Mouse (Mus musculus) kidney, postnatal 14 days (tissue): ENCODE measurements around the gene Spns3.

Experiments
- DNase-seq: peaks from one replicate; pipeline ENCODE4 v3.0.0; 2022; ENCODE audit warnings: mixed read lengths

Spns3 gene

DNA sequence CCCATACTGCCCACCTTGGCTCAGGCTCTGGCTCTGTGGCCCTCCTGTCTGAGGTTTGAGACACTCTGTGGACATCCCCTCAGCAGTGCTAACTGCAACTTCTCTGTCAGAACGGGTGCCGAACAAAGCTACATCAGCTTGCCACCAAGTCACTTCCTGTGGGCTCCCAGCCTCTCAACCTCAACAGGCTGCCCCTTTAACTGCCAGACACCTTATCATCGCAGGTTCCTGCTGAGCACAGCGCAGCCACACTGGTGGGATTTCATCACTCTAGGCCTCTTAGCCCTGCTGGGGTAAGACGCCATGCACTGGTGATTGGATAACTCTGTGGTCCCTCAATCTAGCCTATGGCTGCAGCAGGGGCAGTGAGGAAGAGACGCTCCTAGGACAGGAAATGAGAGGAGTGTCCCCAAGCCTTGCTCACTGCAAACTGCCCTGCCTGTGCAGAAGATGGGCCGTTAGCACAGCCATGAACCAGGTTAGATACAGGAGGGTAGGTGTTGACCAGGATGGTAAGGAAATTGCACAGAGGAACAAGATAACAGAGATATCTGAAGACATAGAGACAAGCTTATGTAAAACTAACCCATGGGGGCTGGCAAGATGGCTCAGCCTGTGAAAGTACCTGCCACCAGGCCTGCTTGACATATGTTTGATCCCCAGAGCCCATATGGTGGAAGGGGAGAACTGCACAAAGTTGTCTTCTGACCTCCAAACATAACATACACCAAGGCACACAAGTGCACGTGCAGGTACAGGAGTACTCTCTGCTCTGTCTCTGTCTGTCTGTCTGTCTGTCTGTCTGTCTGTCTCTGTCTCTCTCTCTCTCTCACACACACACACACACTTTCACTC, at the start of gene Spns3:
Gene Spns3 (minus strand): TSS at position 373 of the 855 bp plus-strand sequence.
- DNase-seq, result no peak

DNA sequence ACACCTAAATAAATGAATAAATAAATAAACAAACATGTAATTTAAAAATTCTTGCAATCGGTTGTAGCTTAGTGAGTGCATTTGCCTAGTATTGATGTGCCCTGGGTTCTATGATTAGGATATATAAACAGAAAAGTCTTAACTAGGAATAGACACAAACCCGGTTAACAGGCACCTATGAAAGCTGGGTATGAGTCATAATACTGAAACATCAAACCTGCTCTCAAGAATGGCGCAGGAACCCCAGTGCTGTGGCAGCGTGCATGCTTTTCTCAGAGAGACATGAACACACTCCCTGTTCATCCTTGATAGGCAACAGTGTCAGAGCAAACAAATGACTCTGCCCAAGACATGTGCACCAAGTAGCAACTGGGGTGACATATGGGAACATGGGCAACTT, 47.5 kb upstream of the Spns3 start:
- no peak for DNase-seq

DNA sequence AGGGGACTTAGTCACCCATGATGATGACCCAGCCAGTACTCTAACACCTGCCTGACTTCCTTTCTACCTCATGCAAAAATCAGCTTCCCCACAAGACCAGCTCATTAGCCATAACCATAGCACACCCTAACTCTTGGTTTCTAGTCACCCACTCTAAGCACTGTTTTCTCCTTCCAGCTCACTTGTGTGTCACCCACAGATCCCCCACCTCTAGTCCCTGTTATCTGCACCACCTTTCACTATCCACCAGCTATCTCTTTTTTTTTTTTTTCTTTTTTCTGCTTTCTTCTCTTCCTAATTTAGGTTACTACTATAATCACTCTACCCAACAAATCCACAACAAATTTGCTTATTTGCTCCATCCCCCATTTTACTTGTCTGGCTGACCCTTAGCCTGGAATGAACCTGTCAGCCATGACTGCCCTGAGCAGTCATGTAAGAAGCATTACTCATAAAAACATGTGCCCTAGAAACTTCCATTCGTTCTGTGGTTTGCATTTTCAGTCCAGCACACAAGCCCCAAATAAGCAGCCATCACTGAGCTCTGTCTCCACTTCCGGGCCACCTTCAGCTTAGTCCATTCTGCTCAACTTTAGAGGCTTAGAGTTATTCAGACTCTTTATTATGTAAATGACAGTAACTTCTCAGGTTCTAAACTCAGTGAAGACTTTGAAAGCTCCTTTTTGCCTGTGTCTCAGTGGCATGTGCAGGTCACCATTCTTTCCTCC, 44.9 kb upstream of the Spns3 start:
- no peak for DNase-seq

DNA sequence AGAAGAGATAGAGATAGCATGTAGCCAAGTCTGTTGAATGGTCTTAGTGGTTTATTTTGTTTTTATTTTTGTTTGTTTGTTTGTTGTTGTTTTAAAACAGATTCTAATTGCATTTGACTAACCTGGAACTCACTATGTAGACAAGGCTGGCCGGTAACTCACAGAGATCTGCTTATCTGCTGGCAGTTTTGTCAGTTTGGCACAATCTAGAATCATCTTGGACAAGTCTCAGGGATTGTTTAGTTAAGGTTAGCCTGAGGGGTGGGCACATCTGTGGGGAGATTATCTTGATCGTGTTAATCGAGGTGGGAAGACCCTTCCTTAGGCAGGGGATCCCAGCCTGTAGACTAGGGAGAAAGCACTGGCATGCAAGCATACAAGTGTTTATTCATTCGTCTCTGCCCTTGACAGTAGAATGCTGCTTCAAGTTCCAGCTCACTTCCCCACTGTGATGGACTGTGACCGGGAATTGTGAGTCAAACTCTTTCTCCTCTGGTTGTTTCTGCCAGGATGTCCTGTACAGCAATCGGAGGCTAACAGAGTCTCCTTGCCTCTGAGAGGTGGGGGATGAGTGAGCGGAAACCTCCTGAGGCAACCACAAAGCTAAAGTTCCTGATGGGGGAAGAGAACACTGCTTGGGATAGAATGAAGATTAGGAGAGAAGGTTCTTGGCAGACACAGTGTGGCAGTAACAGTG, 37.4 kb upstream of the Spns3 start:
- peak; percentile 48 for DNase-seq

DNA sequence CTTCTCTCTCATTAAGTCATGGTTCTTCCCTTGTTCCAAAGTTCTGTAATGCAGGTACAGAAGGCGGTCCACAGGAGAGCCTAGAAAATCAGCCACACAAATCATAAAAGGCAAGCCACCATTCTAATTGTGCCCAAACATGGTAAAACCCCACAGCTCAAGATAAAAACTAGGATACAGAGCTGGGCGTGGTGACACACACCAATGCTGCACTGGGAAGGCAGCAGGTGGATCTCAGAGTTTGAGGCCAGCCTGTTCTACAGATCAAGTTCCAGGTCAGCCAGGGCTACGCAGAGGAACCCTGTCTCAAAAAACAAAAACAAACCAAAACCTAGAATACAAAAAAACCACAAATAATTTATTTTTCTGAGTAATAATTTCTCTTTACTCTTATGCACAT, 36.3 kb upstream of the Spns3 start:
- no peak for DNase-seq

DNA sequence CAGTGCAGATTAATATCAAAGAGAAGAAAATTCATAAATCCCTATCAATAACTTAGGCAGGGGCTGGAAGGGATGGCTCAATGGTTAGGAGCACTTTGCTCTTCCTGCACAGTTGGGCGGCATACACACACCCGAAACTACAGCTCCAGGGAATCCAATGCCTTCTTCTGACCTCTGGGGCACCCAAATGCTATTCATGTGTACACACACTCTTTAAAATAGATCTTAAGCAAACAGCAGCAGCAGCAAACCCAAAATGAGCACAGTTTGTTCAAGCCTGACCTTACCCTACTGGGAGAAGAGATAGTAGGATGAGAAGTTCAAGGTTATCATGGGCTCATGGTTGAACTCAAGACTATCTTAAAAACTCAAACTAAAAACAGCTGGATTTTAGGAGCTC, 32.8 kb upstream of the Spns3 start:
- DNase-seq, result no peak

DNA sequence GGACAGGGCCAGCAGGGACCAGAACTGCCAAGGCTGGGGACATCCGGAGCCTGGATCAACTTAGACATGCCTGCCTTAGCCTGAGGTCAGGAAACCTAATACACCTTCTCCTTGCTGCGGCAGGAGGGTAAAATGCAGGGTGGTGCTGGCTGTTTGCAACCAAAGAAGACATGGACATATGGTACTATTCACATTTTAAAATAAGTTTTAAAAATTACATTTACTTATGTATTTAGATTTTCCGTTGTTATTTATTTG, 32.1 kb upstream of the Spns3 start:
- no peak for DNase-seq

DNA sequence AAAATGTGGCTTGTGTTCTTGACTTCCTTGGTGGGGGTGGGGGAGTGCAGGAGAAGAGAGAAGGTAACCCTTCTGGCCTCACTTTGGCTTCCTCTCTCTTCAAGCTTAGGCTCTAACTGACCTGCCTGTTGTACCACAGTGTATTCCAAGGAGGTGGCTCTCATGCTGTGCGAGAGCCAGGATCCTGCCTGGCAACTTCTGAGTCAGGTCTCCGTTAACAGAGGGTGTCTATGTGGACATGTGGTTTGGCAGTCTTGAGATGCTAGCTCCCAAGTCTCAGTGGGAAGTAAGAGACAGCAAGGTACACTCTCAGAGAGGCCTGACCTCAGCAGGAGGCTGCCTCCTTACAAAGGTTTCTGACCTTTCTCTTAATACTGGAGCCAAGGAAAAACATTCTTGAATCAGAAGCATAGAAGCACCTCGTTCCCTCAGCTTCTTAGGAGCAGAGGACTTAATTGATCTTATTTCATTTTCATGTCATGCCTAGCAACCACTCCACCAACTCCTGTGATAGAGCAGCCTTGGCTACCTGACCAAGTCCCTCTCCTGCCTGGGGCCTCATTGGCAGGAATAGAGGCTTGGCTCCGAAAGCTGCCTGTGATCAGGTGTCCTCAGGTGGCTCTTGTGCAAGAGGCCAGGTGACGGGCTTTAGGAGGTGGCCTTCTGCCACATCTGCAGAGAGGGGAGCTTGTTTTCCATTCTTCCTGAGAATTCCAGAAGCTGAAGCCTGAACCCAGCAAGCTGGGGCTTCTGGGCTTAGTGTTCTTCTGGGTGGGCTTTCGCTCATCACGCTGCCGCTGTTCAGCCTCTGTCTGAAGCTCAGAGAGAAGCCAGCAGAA, 31.5 kb upstream of the Spns3 start:
- no peak for DNase-seq

DNA sequence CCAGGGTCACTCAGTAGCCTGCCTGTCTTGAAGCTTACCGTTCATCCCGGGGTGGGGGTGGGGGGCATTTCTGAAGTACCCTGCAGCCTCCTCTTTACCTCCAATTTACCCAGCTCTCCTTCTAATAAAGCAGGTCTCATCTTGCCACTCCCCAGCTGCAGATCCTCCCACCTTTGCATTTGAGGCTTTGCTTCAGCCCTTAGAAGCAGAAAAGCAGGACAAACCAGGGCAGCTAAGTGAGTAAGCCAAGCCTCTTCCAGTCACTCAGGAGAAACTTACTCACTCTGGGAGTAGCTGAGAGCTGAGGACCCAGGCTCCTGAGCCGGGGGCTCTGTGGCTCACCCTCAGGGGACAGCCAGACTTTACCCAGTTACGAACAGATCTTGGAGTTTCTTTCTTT, 28.2 kb upstream of the Spns3 start:
- DNase-seq, result no peak

DNA sequence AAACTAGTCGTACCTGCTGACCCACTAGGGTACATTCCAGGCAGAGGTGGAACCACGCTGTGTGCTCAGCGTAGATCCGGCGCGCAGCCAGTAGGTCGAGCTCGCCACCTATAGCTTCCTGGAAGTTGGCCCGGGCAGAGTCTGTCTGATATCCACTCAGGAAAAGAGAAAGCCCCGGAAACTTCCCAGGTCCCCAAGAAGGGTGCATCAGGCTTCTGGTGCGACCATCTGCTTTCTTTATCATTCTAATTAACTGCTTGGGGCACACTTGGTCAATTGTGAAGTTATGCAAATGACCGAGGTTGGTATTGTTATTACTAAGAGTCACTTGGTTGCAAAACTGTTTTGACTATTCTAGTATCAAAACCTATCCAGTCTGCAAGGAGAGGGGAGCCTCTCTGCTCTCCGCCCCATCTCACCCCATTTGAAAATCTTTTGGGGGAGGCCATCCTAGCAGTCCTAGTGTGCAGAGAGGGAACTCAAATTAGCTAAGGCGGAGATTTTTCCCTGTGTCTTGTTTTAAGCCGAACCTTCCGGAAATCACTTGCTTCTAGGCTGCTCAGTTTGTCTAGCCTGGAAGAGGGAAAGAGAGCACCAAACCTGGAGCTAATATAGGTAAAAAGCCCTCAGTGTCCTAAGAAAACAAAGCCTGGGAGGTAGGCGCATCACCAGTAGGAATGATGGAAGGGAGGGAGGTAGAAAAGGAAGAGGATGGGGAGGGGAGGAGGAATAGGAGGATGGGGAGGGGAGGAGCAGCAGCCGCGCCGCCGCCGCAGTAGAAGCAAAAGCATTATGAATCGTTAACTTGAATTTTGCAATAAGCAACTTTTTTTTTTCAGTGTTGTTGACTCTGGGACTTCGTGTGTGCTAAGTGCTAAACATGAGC, 26.4 kb upstream of the Spns3 start:
- DNase-seq, result peak; percentile 22

DNA sequence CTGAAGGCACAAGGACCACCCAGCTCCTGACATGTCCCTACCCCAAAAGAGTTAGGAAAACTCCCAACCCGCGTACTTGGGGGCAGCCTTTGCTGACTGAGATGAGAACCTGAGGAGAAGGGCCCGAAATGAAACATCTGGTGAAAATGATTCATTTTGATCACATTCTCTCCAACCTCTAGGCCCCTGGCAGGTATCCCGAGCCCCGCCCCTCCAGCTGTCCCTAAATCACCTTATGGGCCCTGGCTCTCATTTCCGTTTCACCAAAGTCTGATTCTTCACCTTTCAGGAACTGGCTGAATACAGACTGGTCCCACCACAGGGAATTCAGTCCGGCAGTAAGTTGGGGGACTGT, 25.8 kb upstream of the Spns3 start:
- no peak for DNase-seq

DNA sequence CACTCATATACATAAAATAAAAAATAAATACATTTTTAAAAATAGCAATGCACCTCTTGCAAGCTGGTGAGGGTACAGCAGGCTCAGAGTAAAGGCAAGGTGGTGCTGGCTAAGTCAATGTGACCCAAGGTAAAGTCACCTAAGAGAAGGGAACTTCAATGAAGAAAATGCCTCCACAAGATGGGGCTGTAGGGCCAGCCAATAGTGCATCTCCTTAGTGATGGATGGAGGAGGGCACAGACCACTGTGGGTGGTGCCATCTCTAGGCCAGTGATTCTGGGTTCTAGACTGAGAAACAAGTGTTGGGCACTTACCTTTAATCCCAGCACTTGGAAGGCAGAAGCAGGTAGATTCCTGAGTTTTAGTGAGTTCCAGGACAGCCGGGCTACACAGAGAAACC, 23.5 kb upstream of the Spns3 start:
- peak; percentile 58 for DNase-seq

DNA sequence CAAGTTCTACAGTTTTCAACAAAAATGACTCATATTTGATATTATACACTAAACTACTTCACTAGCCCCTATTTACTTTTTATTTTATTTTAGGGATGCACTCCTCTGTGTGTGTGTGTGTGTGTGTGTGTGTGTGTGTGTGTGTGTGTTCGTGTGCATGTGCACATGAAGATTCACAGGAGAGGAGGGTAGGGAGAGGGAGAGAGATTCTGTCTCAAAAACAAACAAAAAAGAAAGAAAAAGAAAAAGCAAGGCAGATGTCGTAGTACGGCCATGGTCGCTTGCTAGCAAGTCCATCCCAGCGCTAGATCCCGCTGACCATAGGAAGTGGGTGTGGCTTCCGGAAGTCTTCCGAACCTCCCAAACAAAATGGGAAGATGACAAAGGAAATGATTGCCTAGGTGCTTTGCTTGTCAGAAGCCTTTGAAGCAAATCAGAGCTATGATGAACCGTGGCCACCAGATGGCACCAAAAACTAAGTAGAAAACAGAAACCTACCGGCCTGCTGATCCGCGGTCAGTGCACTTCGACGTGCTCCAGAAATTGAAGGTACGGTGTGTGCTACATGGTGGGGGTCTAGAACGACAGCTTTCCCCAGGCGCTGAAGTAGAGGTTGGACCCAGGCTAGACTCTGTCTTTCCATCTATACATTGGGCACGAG, 20.1 kb upstream of the Spns3 start:
- peak; percentile 86 for DNase-seq

DNA sequence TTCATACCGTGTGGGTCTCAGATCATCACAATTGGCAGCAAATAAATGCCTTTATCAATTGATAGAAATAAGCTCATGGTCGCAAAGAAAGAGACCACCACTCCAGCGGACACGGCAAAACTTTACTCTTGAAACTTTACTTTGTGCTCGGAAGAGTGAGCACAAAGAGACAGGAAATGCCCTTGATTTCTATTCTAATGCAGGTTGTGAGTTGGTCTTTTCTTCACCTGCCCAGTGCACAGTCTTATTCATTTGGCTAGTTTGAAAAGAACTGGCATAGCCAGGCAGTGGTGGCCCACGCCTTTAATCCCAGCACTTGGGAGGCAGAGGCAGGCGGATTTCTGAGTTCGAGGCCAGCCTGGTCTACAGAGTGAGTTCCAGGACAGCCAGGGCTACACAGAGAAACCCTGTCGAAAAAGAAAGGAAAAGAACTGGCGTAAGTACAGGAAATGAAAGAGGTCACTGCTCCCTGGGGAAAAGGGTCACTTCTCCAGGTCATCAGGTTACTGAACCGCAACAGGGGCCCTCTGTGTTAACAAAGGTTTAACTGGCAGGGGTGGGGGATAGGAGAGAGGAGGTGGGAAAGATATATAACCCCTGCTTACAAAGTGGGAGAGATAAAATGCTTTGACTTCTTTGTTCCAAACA, 19.5 kb upstream of the Spns3 start:
- no peak for DNase-seq

DNA sequence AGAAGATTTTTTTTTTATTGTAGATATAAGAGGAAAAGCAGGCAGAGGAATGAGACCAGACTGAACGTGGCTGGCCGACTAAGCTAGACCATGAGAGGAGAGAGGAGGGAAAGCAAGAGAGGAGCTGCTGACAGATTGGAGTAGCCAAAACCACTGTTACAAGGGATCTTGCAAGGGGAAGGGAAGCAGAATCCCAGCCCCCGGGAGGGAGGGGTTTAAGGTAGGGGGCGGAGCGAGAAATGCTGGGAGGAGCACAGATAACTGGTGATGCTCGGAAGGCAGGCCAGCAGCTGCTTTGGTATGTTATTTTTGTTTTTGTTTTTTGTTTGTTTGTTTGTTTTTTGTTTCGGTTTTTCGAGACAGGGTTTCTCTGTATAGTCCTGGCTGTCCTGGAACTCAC, 18.7 kb upstream of the Spns3 start:
- peak; percentile 30 for DNase-seq

DNA sequence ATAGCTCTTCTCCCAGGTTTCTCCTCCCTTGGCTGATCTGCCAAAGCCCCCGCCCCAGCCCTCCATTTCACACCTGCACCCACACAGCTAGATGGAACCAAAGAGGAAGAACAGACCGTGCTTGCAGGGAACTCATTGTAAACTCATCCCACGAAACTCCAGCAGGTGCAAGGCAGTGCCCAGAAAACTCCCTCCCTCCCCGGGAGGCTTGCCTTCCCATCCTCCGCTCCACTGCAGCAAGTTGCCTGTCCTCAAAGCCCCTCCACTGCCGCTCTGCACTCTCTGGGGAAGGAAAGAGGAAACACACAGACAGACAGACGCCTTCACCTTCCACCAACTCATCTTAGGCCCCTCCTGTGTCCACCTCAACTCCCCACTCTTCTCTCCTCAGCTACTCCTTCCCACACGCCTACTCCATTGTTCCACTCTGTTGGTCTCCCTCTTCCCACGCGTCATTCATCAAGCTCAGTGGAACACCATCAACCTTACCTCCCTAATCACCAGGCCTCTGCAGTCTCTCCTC, 16.6 kb upstream of the Spns3 start:
- no peak for DNase-seq

DNA sequence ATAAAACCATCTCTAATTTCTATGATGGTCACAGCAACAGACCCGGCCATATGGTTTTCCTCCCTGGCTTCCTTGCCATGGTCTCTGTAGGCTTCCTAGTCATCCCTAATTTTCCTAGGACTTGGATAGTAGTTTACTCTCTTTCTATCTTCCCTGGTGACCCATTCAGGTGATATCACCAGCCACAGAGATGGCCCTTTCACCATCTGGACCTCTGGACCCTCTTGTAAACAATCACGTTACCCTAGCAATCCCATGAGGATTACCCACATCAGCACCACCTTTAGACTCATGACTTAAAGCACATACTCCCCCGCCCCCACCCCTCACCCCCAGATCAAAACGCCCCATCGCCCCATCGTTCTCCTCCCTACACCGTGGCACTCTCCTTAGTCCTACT, 16.0 kb upstream of the Spns3 start:
- no peak for DNase-seq

DNA sequence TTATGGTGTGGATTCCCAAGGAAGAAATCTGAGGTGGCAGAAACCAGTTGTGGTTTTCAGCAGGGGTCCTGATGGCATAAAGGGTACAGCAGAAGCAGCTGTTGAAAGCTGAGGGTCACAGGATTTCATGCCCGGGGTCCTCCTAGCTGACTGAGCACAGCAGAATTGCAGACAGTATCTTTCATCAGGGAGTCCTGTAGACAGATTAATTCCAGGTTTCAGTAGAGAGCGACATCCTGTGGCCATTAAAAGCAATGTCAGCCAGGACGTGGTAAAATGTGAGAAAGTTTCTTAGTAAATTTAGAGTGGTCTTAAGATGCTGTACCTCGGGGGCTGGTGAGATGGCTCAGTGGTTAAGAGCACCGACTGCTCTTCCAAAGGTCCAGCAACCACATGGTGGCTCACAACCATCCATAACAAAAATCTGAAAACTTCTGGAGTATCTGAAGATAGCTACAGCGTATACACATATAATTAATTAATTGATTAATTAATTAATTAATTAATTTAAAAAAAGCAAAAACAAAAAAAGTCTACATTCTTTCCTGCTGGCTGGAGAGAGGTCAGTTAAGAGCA, 14.0 kb upstream of the Spns3 start:
- peak; percentile 64 for DNase-seq

DNA sequence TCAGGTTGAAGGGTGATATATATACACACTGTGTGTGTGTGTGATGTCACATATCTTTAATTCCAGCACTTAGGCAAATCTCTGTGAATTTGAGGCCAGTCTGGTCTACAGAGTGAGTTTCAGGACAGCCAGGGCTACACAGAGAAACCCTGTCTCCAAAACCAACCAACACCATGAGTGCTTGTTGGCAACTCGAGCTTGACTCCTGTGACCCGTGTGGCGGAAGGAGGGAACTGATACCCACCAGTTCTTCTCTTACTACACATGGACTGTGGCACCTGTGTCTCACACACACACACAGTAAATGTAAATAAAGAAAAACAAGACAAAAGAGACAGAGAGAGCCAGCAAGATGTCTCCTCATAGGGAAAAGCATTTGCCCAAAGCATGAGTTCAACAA, 10.4 kb upstream of the Spns3 start:
- no peak for DNase-seq

DNA sequence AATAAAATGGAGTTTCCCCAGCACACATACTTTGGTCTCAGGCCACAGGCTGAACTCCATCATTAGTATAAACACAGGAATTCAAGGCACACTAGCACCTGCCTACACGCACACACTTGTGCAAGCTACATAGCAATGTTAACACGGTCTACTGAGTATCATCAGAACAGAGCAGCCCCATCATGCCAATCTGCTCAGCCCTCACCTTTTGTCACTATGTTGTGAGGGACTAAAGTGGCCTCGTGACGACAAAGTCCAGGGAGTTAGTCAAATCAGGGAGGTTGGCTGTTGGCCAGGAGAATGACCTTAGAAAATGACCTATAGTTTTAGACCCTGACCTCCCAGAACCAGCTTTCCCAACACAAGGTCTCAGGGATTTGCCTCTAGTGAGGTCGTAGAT, 7.8 kb upstream of the Spns3 start:
- DNase-seq, result no peak
